Mouse (Mus musculus) CH12F3 (cell line): Measurements from ENCODE around the gene Celf5.

Source experiments
- in situ Hi-C: fragments of 300-500 bp; cut with MboI; formaldehyde crosslinking; loops from 2 replicates; pipeline ENCODE4 v1.14.3; 2020; ENCODE audit warnings: low sequenced_read_pairs

Celf5 gene

DNA sequence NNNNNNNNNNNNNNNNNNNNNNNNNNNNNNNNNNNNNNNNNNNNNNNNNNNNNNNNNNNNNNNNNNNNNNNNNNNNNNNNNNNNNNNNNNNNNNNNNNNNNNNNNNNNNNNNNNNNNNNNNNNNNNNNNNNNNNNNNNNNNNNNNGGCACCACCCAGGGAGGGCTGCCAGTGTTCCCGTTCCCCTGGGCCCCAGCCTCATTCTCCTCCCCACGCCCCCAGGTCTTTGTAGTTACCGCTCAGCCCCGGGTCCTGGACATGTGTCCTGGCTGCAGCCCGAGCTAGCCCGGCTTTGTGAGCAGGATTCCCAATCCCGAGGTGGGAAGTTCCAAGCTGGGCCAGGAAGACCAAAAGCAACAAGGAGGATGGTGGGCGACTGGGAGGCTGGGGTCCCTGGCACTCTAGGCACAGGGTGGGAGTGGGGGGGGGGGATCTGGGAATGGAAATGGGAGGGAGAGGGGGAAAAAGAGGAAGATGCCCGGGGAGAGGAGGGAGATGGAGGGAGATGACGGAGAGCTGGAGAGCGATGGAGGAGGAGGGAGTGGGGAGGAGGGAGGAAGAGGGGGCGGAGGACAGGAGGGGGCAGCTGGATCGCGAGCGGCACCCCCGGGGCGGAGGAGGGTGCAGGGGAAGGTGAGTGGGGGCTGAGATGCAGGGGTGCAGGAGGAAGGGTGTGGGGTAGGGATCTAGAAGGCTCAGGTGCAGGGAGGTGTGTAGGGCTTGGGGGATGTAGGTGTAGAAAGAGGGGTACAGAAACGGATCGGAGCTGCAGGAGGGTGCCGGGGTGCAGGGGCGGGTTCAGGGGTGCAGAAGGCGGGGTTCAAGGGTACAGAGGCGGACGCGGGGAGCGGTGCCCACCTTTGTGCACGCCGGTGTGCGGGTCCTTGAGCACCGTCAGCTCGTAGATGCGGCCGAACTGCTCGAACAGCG, 640 bp downstream of the Celf5 start:
- in situ Hi-C loops = no loop called here

GRCm38 (mm10) chr10:81474461-81474860, 8.0 kb downstream of the Celf5 start:
- in situ Hi-C loops = no loop called here

DNA sequence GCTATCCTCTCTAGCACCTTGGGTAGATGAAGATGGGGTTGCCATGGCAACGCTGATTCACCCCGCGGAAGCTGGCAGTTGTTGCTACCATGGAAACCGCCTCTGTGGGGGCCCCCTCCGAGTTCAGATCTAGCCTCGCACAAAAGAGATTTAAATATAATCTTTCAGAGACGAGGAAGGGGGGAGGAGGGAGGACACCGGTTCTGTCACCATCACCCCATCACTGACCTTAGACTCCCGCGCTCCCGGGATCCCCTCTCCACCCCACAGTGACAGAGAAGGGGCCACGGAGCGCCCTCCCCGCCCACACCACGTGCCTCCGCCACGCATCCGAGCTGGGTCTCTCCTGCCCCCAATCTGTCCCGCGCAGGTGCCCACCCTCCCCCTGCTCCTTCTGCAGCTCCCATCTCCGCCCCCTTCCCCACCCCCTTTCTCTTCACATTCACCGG, 9.5 kb downstream of the Celf5 start:
- in situ Hi-C loops = no loop called here

GRCm38 (mm10) chr10:81472403-81473002, 10.0 kb downstream of the Celf5 start:
- in situ Hi-C loops = no loop called here

GRCm38 (mm10) chr10:81470454-81470853, 12.1 kb downstream of the Celf5 start:
- in situ Hi-C loops = no loop called here

GRCm38 (mm10) chr10:81469253-81469652, 13.3 kb downstream of the Celf5 start:
- in situ Hi-C loops = no loop called here

DNA sequence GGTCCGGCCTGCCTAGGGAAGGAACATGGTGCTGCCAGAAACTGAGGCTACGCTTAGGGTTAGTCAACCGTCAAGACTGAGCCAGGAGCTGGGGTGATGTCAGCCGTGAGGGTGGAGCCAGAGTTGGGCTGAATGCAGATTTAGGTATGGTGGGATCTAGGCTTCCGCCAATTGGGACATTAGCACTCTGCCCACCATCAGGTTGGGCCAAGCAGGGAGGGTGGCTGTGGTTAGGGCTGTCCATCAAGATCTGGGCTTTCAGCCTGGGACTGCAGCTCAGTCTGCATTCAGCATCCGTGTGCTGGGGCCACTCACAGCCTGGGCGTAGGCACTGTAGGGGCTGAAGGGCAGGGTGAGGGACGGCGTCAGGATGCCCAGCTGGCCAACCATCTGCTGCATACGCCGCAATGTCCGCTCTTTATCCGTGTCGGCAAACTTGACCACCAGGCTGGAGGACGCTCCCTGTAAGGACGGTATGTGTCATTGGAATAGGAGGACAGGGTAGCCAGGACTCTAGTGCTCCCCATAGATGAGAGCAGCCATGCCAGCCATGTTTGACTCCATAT, 14.8 kb downstream of the Celf5 start:
- in situ Hi-C loops = no loop called here

- in situ Hi-C loops = no loop called here
Measured at GRCm38 (mm10) chr10:81466881-81467280, 15.6 kb downstream of the Celf5 start.

- in situ Hi-C loops = no loop called here
Measured at GRCm38 (mm10) chr10:81466066-81466465, 16.4 kb downstream of the Celf5 start.

- in situ Hi-C loops = no loop called here
Measured at GRCm38 (mm10) chr10:81465265-81465645, 17.3 kb downstream of the Celf5 start.

DNA sequence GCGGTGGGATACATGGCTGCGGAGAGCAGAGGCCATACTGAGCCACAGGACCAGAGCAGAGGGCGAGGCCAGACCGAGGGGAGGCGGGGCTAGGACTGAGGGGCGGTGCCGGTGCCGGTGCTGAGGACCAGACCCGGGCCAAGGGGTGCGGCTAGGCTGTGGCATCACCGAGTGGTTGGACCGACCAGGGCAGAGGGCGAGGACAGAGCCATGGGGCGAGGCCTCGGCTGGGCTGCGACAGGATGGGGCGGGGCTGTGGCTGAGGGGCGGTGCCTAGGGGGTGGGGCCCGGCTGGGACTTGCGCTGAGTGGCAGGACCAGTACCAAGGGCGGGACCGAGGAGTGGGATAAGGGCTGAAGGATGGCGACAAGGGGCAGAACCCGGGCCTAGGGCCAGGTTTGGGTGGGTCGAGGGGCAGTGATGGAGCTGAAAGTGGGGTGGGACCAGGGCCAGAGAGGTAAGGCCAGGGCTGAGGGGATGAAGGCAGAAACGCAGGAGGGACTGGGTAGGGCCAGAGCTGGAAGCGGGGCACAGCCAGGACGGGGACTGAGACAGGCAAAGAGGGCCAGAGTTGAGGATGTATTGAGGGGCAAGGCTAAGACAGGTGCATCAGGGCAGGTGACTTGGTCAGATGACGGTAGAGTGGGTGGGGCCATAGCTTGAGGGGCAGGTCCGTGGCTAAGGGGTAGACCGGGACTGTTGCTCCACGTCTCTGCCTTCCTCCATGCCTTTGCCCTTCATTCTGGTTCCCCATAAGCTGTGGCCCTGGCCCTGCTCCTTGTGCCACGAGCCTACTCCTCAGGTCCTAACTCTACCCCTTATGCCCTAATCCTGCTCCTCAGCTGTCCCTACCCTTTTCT, 17.9 kb downstream of the Celf5 start:
- in situ Hi-C loops = no loop called here

DNA sequence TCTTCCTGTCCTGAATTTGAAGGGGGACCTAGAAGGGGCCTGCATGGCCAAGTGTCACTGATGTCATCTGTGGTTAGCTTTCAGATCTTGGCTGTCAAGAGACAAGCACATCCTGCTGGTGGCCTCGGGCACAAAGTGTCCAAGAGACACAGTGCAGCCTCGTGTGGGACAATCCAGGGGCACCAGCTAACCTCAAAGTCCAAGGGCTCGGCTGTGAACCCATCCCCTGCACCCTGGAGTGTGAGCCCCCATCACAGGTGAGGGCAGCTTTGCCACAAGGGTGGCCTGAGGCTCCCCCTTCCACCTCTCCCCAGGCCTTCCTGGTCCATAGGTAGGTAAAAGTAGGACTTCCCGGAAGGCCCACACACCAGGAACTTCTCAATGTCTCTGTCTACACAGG, 19.0 kb downstream of the Celf5 start:
- in situ Hi-C loops = no loop called here

- in situ Hi-C loops = no loop called here
Measured at GRCm38 (mm10) chr10:81462917-81463316, 19.6 kb downstream of the Celf5 start.

DNA sequence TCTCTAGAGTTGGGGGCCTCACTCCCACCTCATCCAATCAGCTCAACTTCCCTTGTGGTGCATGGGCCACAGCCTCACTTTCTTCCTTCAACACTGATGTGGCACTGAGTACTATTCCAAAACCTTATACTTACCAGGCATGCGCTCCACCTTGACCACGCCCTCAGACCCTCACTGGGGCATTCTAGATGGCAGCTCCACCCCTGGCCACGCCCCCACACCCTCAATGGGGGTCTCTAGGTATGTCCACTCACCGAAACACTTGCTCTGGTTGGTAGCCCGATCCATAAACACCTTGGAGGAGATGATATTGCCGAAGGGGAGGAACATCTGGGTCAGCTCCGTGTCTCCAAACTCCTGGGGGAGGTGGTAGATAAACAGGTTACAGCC, 20.1 kb downstream of the Celf5 start:
- in situ Hi-C loops = no loop called here

DNA sequence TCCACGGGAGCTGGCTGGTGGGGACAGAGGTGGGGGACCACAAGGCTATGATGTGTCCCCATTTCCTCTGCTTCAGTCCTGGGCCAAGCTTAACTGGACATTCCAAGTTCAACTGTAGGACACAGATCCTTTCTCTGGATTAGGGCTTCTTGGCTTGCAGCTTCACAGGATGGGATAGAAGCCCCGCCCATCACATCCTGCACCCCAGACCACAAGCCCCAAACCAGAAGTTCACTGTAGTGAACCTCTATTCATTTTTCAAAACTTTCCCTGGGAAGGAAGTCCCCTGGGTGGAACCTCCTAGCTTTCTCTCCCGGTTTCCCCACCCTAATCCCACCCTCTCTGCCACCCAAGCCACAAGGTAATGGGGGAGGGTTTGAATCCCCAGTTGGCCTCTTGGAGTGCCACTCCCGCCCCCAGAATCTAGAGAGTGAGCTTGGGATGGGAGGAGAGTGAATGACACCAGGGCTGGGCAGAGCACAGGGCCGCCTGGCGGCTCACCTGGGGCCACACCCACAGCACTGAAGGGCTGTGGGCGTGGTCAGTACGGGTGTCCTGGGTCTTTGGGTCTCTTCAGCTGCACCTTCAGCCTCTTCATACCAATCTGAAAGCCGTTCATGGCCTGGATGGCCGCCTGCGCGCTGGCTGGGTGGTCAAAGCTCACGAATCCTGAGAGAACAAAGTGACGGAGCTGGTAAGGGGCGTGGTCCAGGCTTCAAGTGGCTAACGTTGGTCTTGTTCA, 20.7 kb downstream of the Celf5 start:
- in situ Hi-C loops = no loop called here

- in situ Hi-C loops = no loop called here
Measured at GRCm38 (mm10) chr10:81460951-81461350, 21.6 kb downstream of the Celf5 start.

GRCm38 (mm10) chr10:81460471-81460870, 22.0 kb downstream of the Celf5 start:
- in situ Hi-C loops = no loop called here

GRCm38 (mm10) chr10:81459399-81459798, 23.1 kb downstream of the Celf5 start:
- in situ Hi-C loops = no loop called here

DNA sequence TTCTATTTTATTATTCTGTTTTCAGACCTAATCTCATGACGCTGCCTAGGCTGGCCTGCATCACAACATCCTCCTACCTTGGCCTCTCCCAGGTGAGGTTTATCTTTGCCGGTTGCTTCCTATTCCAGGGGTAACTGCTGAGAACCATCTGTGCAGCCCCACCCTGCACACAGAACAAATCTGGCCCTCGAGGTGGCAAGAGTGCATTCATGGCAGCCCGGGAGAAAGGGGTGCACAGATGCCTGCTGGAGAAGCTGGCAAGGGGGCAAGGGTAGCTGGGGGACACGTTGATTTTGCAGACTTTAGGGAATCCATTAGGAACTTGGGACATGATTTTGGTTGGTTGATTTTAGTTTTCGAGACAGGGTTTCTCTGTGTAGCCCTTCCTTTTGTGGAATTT, 24.2 kb downstream of the Celf5 start:
- in situ Hi-C loops = no loop called here

DNA sequence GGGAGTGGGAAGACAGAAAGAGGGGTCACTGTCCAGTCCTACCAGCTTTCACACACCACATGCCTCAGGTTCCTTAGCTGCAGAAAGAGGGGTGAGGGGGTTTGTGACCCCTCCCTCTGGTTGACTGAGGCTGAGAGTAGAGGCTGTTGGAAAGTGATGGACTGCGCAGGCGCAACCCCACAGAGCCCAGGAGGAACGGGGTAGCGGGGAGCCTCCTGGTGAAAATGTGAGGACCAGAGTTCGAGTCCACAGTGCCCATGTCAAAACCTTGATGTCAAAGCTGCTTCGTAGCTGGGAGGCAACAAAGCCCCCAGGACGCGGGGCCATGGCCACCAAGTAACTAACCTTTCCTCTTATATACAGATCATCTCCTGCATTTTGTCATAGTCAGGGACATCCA, 24.9 kb downstream of the Celf5 start:
- in situ Hi-C loops = no loop called here
